Mouse (Mus musculus) CD4-positive, CD25-positive, alpha-beta regulatory T cell, adult 4 months (primary cell): ENCODE measurements around the gene Tmod4. TPM values are rescaled to one million over a fixed set of nuclear protein-coding genes. Genes with fewer than 3 reads are reported as not detected.

Experiments
- ATAC-seq: one replicate; pipeline ENCODE4 v1.8.0; 2017
- polyA plus RNA-seq, 2 experiments: library from polyadenylated mRNA; unstranded; fragments of 100-300 nt; shearing (Covaris generic); gene quantifications; one replicate each; pipeline ENCODE4 v1.2.1; 2017

Tmod4 gene
- polyA plus RNA-seq, 2 experiments from 2014 or later, result 2.5 TPM

GRCm38 (mm10) chr3:95174011-95174592 is 49.8 kb downstream of the Tmod4 start:
- ATAC-seq, result peak; percentile 92

- no peak for ATAC-seq
Measured at GRCm38 (mm10) chr3:95176500-95176899, 52.2 kb downstream of the Tmod4 start.

- no peak for ATAC-seq
Measured at GRCm38 (mm10) chr3:95177583-95177982, 53.3 kb downstream of the Tmod4 start.

Other genes with a start within 250 kb of the Tmod4 start
- 100 to 1,000 TPM; 114 to 155 TPM for gene Psmb4, start 237.5 kb upstream of the Tmod4 start, polyA plus RNA-seq
- gene Selenbp1, start 191.4 kb upstream of the Tmod4 start, polyA plus RNA-seq, result 1 to 10 TPM; 4.6 to 5.2 TPM
- 10 to 100 TPM in 1 of 2 experiments, 1 to 10 TPM in 1; 9.4 to 10.9 TPM for gene Rfx5, start 170.4 kb upstream of the Tmod4 start, polyA plus RNA-seq
- 10 to 100 TPM in 1 of 2 experiments, 1 to 10 TPM in 1; 9.4 to 17.1 TPM for gene Pi4kb, start 149.7 kb upstream of the Tmod4 start, polyA plus RNA-seq
- gene Zfp687, start 109.0 kb upstream of the Tmod4 start, polyA plus RNA-seq, result 10 to 100 TPM; 10.9 to 24.0 TPM
- gene Psmd4, start 81.9 kb upstream of the Tmod4 start, polyA plus RNA-seq, result 100 to 1,000 TPM; 171 to 277 TPM
- 10 to 100 TPM; 13.4 to 14.3 TPM for gene Pip5k1a, start 17.5 kb upstream of the Tmod4 start, polyA plus RNA-seq
- gene Vps72, start 13.5 kb upstream of the Tmod4 start, polyA plus RNA-seq, result 10 to 100 TPM; 64.3 to 69.5 TPM
- gene Scnm1, start 9.5 kb downstream of the Tmod4 start, polyA plus RNA-seq, result 100 to 1,000 TPM; 110 TPM
- 10 to 100 TPM; 25.4 to 43.9 TPM for gene Lysmd1, start 9.6 kb downstream of the Tmod4 start, polyA plus RNA-seq
- gene Tnfaip8l2, start 17.9 kb downstream of the Tmod4 start, polyA plus RNA-seq, result 100 to 1,000 TPM; 238 to 312 TPM
- gene Sema6c, start 36.0 kb downstream of the Tmod4 start, polyA plus RNA-seq, result under 1 TPM in 1 of 2 experiments, not detected in 1; 0.08 TPM
- 10 to 100 TPM; 31.0 to 37.1 TPM for gene Gabpb2, start 93.4 kb downstream of the Tmod4 start, polyA plus RNA-seq
- 100 to 1,000 TPM; 218 to 256 TPM for gene Cdc42se1, start 104.3 kb downstream of the Tmod4 start, polyA plus RNA-seq
- gene Mllt11, start 107.7 kb downstream of the Tmod4 start, polyA plus RNA-seq, result 10 to 100 TPM; 19.0 to 24.1 TPM
- gene Gm128, start 117.1 kb downstream of the Tmod4 start, polyA plus RNA-seq, result 1 to 10 TPM in 1 of 2 experiments, under 1 TPM in 1; 0.65 to 1.1 TPM
- not detected for gene Bnipl, start 126.7 kb downstream of the Tmod4 start, polyA plus RNA-seq
- 10 to 100 TPM; 22.1 to 25.3 TPM for gene Mindy1, start 156.9 kb downstream of the Tmod4 start, polyA plus RNA-seq
- gene Prune1, start 157.6 kb downstream of the Tmod4 start, polyA plus RNA-seq, result 10 to 100 TPM in 1 of 2 experiments, 1 to 10 TPM in 1; 6.3 to 10.1 TPM
- 1 to 10 TPM in 1 of 2 experiments, under 1 TPM in 1; 0.42 to 1.1 TPM for gene Anxa9, start 182.7 kb downstream of the Tmod4 start, polyA plus RNA-seq
- 100 to 1,000 TPM; 168 to 244 TPM for gene Cers2, start 190.3 kb downstream of the Tmod4 start, polyA plus RNA-seq
- gene Setdb1, start 232.7 kb downstream of the Tmod4 start, polyA plus RNA-seq, result 10 to 100 TPM; 20.2 to 26.6 TPM